ENCODE assay signal across 9 mouse cellular contexts in the genomic region with DNA sequence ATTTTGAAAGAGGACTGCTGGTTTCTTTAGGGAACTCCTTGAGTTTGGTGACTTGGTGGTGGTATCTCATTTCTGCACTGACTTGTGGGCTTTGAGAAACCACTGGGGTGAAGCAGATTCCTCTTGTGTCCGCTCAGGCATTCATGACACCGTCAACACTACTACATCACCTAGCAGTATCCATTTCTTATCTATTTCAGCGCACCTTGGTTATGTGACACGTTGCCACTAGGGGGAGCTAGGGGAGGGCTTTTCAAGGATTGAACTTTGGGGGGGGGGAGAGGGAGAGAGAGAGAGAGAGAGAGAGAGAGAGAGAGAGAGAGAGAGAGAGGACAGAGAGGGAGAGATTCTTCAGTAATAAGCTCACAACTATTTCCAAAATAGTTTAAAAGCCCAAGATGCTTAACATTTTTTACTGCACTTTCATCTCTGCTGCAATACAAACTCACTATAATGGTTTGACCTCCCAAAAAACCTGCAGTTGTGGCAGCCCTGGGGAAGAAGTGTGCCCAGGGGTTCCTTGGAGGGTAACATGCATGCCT. TPM values are rescaled to one million over a fixed set of nuclear protein-coding genes. Genes with fewer than 3 reads are reported as not detected.
DNase-seq lines count a peak whose midpoint lies in the region; ATAC-seq and TF ChIP-seq lines count a peak whose summit lies in the region.
"Had no signal": no experiment of that assay in that cellular context is flagged by ENCODE, and none has a peak within 500 bp of the region (broad histone marks: within the 10 kb centered on the region; RNA-seq: fewer than 3 reads in every experiment).

No protein-coding gene starts in this region.

- H3K36me3 ChIP-seq in kidney, embryonic 14.5 days (ENCODE audit: control insufficient read depth, insufficient read depth, low read length): no peaks in the 10 kb centered on the region
- H3K36me3 ChIP-seq in ES-Bruce4 (ENCODE audit: control insufficient read depth, insufficient read depth, low read length, poor library complexity, severe bottlenecking): no peaks in the 10 kb centered on the region
- H3K36me3 ChIP-seq: limb, embryonic 13.5 days had no signal

- 4% methylated on average over 4 of the region's 4 CpGs for WGBS in kidney, embryonic 14.5 days

- H3K9me3 ChIP-seq in kidney, embryonic 14.5 days (ENCODE audit: control insufficient read depth, low read length): no peaks in the 10 kb centered on the region
- H3K9me3 ChIP-seq in ES-Bruce4 (replicated peaks; ENCODE audit: control insufficient read depth, insufficient read depth, low read length, poor library complexity, severe bottlenecking): no peaks in the 10 kb centered on the region
- H3K9me3 ChIP-seq: limb, embryonic 13.5 days had no signal

- H3K27me3 ChIP-seq in kidney, embryonic 14.5 days (ENCODE audit: control insufficient read depth, insufficient read depth, low read length): peaks cover 3% of the 10 kb centered on the region; the same call in 1 of the 2 replicates
- H3K27me3 ChIP-seq in ES-Bruce4 (ENCODE audit: control insufficient read depth, insufficient read depth, low read length, poor library complexity, severe bottlenecking): no peaks in the 10 kb centered on the region
- H3K27me3 ChIP-seq: limb, embryonic 13.5 days had no signal

- no peak overlapping the region for H3K27ac ChIP-seq in kidney, embryonic 14.5 days (ENCODE audit: low read depth, low read length)
- H3K27ac ChIP-seq in ES-Bruce4 (ENCODE audit: insufficient read depth, low read length): no peak overlapping the region
- H3K27ac ChIP-seq: limb, embryonic 13.5 days had no signal

- no peak overlapping the region for H3K4me2 ChIP-seq in kidney, embryonic 14.5 days (replicated peaks; ENCODE audit: low read depth, low read length)
- H3K4me2 ChIP-seq: limb, embryonic 13.5 days had no signal

- TF ChIP-seq CTCF in ES-Bruce4 (IDR thresholded peaks at IDR 0.05; ENCODE audit: low read depth, low read length): peak; percentile 20

- H3K4me1 ChIP-seq in kidney, embryonic 14.5 days (ENCODE audit: control insufficient read depth, insufficient read depth, low read length): peaks cover 10% of the 10 kb centered on the region; the same call in 1 of the 2 replicates
- no peaks in the 10 kb centered on the region for H3K4me1 ChIP-seq in ES-Bruce4 (ENCODE audit: control insufficient read depth, insufficient read depth, low read length)

- peak; percentile 76 for DNase-seq in CD4-positive, CD25-positive, alpha-beta regulatory T cell, adult 2 months (ENCODE audit: low read depth, low spot score)
- peak; percentile 75 for DNase-seq in kidney, postnatal 10 days
- peak; percentile 76 for DNase-seq in embryo, embryonic 10 days (ENCODE audit: low spot score)
- peak; percentile 80 for DNase-seq in lung, postnatal 36 days
- no peak for DNase-seq in ovary, postnatal 36 days (ENCODE audit: low spot score)

- no peak for ATAC-seq in CD4-positive, CD25-positive, alpha-beta regulatory T cell, adult 4 months
- no peak for ATAC-seq in kidney, embryonic 14.5 days (ENCODE audit: low FRiP score, low TSS enrichment)

- H3K9ac ChIP-seq in kidney, embryonic 14.5 days (ENCODE audit: low read depth, low read length): no peak overlapping the region
- H3K9ac ChIP-seq in ES-Bruce4 (ENCODE audit: low read depth, poor library complexity, severe bottlenecking): no peak overlapping the region
- H3K9ac ChIP-seq: limb, embryonic 13.5 days had no signal

- no peak for TF ChIP-seq POLR2A in ES-Bruce4 (IDR thresholded peaks at IDR 0.05; ENCODE audit: insufficient read depth, low read length)

- no peak overlapping the region for H3K4me3 ChIP-seq in kidney, embryonic 14.5 days (ENCODE audit: low read length)
- H3K4me3 ChIP-seq in ES-Bruce4 (ENCODE audit: low read depth, low read length): no peak overlapping the region
- H3K4me3 ChIP-seq: limb, embryonic 13.5 days had no signal

- no peak for TF ChIP-seq EP300 in ES-Bruce4 (IDR thresholded peaks at IDR 0.05; ENCODE audit: insufficient read depth, low read depth, low read length)

RNA-seq across cellular contexts. Expression of gene Tpra1, which starts 33.8 kb away (rescaled TPM):
- polyA plus RNA-seq in CD4-positive, CD25-positive, alpha-beta regulatory T cell, adult 4 months (2017; shearing (Covaris generic)): 10 to 100 TPM; 54.7 to 74.1 TPM
- polyA plus RNA-seq in kidney, embryonic 14.5 days (2014; fragmentation: Nextera tagmentation; extraction: Ambion mirVana): 54.5 and 57.2 TPM in 2 replicates
- polyA plus RNA-seq in ES-Bruce4 (2011; ENCODE audit: insufficient read depth, insufficient read length, low read depth, missing spikeins): 17.4 and 24.2 TPM in 2 replicates

RNA-seq across cellular contexts. Expression of gene Mcm2, which starts 37.2 kb away (rescaled TPM):
- polyA plus RNA-seq in CD4-positive, CD25-positive, alpha-beta regulatory T cell, adult 4 months (2017; shearing (Covaris generic)): 10 to 100 TPM; 19.8 to 34.7 TPM
- 115 and 166 TPM in 2 replicates for polyA plus RNA-seq in kidney, embryonic 14.5 days (2014; fragmentation: Nextera tagmentation; extraction: Ambion mirVana)
- 117 and 120 TPM in 2 replicates for polyA plus RNA-seq in ES-Bruce4 (2011; ENCODE audit: insufficient read depth, insufficient read length, low read depth, missing spikeins)
